Mouse (Mus musculus) heart, embryonic 14.5 days (tissue): ENCODE data around the gene Mb. TPM values are rescaled to one million over a fixed set of nuclear protein-coding genes. Genes with fewer than 3 reads are reported as not detected.

ENCODE experiments used
- polyA plus RNA-seq: library from polyadenylated mRNA; unstranded; fragments of >200 nt; fragmentation: Nextera tagmentation; extraction: Ambion mirVana; gene quantifications from 2 replicates; pipeline ENCODE4 v1.2.1, GENCODE M21; 2014

The Mb gene
- polyA plus RNA-seq, 1 experiment from 2014 or later: 810 TPM

Other genes starting within 250 kb of the Mb start
- 17.7 and 17.8 TPM in 2 replicates for gene Zfp251, start 179.2 kb downstream of the Mb start, polyA plus RNA-seq
- gene Zfp7, start 171.4 kb downstream of the Mb start, polyA plus RNA-seq: 4.3 and 4.4 TPM in 2 replicates
- 0.61 TPM in 1 of 2 replicates, not detected in the other for gene Gm49527, start 171.3 kb downstream of the Mb start, polyA plus RNA-seq
- gene Zfp647, start 125.2 kb downstream of the Mb start, polyA plus RNA-seq: 6.4 and 6.6 TPM in 2 replicates
- 39.6 and 46.6 TPM in 2 replicates for gene 1110038F14Rik, start 102.2 kb downstream of the Mb start, polyA plus RNA-seq
- gene Apol6, start 5.9 kb downstream of the Mb start, polyA plus RNA-seq: 0.19 TPM in 2 replicates